Mouse (Mus musculus) limb, embryonic 12.5 days (tissue): ENCODE measurements around the gene Dph3. TPM values are rescaled to one million over a fixed set of nuclear protein-coding genes. Genes with fewer than 3 reads are reported as not detected.

Source experiments
- ATAC-seq: fragments of 200-750 bp; cut with Nextera tagmentation; 2 replicates; pipeline ENCODE4 v1.8.0; 2017; ENCODE audit warnings: low read depth, moderate TSS enrichment; ENCODE audit not compliant: insufficient number of reproducible peaks, insufficient read depth, low FRiP score, low TSS enrichment
- H3K27ac ChIP-seq: fragments of 300-500 bp; sonication (generic); 2 replicates; pipeline ENCODE4 v1.5.1; 2016; ENCODE audit warnings: mild to moderate bottlenecking, moderate library complexity
- H3K27me3 ChIP-seq: fragments of 300-500 bp; sonication (generic); 2 replicates; pipeline ENCODE4 v1.6.1; 2016; ENCODE audit warnings: mild to moderate bottlenecking, moderate library complexity
- H3K36me3 ChIP-seq: fragments of 300-500 bp; sonication (generic); 2 replicates; pipeline ENCODE4 v1.6.1; 2016; ENCODE audit warnings: mild to moderate bottlenecking, moderate library complexity
- H3K4me1 ChIP-seq: fragments of 300-500 bp; sonication (generic); replicated peaks from 2 replicates; pipeline ENCODE4 v1.6.1; 2016
- H3K4me2 ChIP-seq: fragments of 300-500 bp; sonication (generic); 2 replicates; pipeline ENCODE4 v1.6.1; 2016; ENCODE audit warnings: mild to moderate bottlenecking, moderate library complexity
- H3K4me3 ChIP-seq: fragments of 300-500 bp; sonication (generic); replicated peaks from 2 replicates; pipeline ENCODE4 v1.5.1; 2016; ENCODE audit warnings: mild to moderate bottlenecking
- H3K9ac ChIP-seq: fragments of 300-500 bp; sonication (generic); replicated peaks from 2 replicates; pipeline ENCODE4 v1.6.1; 2016; ENCODE audit warnings: mild to moderate bottlenecking, moderate library complexity
- H3K9me3 ChIP-seq: fragments of 300-500 bp; sonication (generic); 2 replicates; pipeline ENCODE4 v1.6.1; 2016; ENCODE audit warnings: mild to moderate bottlenecking, moderate library complexity
- WGBS: fragments of 180-500 bp; shearing (Covaris S2); methylation state at CpG from one replicate; pipeline ENCODE4 v1.1.7; 2016; 5-methylcytosine and 5-hydroxymethylcytosine counted together
- polyA plus RNA-seq: library from polyadenylated mRNA; unstranded; fragments of >200 nt; fragmentation: Nextera tagmentation; extraction: Ambion mirVana; gene quantifications from 2 replicates; pipeline ENCODE4 v1.2.1, GENCODE M21; 2016

Gene Dph3
- polyA plus RNA-seq, 1 experiment from 2014 or later, result 78.6 TPM

DNA sequence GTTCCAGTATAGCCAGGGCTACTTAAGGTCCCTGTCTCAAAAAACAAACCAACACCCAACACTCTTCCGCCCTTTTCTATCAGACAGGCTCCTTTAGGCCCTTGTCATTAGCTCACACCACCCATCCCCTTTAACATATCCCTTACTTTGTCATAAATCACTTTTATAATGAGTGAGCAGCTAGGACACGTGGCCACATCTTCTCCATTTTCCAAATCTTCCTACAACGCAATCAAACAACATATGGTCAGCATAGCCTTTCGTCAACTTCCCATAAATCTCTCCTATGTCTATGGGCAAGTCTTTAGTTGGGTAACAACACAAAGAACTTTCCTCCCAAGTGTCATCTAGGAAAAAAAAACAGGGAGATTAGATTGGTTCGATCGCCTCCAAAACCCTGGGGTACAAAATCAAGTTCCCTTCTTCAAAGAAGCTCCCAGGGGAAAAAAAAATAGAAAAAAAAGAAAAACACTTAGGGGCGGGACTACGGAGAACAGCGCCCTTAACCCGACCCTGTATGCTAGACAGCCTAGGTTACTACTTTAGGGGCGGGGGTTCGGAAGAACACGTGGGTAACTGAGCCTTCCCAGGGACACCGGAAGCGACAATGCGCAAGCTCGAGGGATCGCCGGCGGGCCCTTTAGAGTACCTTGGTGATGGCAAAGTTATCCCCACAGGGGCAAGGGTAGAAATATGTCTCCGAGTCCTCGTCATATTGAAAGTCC lies 606 bp downstream of the Dph3 start, which contains the start of gene Oxnad1:
Gene Oxnad1, plus strand, starts transcription at position 614 of the 725 bp plus-strand sequence.
- H3K27ac ChIP-seq, result peak within 1 kb of the TSS; percentile 79
- H3K9ac ChIP-seq, result peak within 1 kb of the TSS; percentile 57
- H3K27me3 ChIP-seq, result no peaks in the 10 kb centered on the region
- H3K36me3 ChIP-seq, result peaks cover 28% of the 10 kb centered on the region
- 2% methylated on average over 22 of the region's 22 CpGs for WGBS
- peak; percentile 97 for ATAC-seq
- peaks cover 11% of the 10 kb centered on the region; the same call in 1 of the 2 replicates for H3K4me1 ChIP-seq
- H3K4me2 ChIP-seq, result peak within 1 kb of the TSS; percentile 64
- H3K4me3 ChIP-seq, result peak within 1 kb of the TSS; percentile 63
- no peaks in the 10 kb centered on the region for H3K9me3 ChIP-seq

DNA sequence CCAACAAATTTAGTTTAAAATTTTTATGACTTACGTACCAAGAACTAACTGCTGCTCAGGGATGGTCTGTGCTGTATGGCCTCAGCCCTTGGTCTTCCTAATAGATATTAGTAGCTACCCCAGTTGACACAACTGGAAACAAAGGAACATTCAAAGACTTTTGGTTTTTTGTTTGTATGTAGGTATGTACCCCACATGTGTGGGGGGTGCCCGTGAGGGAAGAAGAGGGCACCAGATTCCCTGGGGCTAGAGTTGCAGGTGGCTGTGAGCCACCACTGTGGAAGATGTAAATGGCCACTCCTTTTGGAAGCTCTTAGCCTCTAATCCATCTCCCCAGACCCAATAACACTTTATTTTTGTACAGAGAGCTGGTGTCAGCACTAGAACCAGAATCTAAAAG lies 2.1 kb downstream of the Dph3 start:
- Histone ChIP-seq H3K4me2 (no peak overlapping the region), H3K36me3 (peaks cover 28% of the 10 kb centered on the region), H3K4me3 (no peak overlapping the region), H3K27ac (no peak overlapping the region), H3K27me3 (no peaks in the 10 kb centered on the region), H3K4me1 (peaks cover 11% of the 10 kb centered on the region; the same call in 1 of the 2 replicates), H3K9me3 (no peaks in the 10 kb centered on the region), H3K9ac (no peak overlapping the region)
- no peak for ATAC-seq
- 93% methylated on average over 2 of the region's 2 CpGs for WGBS

DNA sequence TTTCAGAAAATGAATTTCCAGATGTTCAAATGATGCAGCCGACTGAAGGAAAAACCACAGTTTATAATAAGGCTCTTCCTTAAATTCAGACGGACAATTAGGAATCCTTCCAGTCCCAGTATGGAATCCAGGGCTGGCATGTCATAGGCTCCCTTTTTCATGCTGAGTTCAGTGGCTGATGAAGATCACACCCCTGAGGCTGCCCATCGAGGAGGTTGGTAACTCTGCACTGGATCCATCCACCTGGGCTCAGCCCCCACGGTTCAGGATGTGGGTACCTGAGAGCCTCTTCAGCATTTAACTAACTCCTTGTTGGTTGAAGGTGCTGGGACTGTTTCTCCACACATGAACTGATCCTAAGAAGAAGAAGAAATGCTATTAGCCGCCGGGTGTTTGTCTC lies 2.6 kb downstream of the Dph3 start:
- ATAC-seq, result no peak
- peaks cover 28% of the 10 kb centered on the region for H3K36me3 ChIP-seq

DNA sequence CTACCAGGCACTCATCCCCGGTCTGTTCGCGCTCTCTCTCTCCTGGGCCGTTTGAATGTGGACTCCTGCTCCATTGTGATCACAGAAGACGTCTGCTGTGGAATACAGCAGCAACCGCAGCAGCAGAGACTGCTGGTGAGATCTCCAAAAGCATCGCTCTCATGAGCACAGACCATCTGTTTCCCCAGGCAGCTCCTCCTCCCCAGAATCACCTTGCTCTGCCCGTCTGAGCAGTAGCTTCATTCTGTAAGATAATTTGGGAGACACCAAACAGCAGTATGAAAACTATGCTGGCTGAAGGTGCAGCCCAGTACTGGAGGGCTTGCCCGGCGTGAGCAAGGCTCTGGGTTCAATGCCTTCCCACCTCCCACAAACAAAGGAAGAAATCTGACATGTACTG lies 4.5 kb downstream of the Dph3 start:
- H3K36me3 ChIP-seq, result peaks cover 28% of the 10 kb centered on the region
- H3K9ac ChIP-seq, result no peak overlapping the region
- H3K27me3 ChIP-seq, result no peaks in the 10 kb centered on the region
- 84% methylated on average over 10 of the region's 10 CpGs for WGBS
- no peak overlapping the region for H3K27ac ChIP-seq
- no peak overlapping the region for H3K4me2 ChIP-seq
- H3K9me3 ChIP-seq, result no peaks in the 10 kb centered on the region
- ATAC-seq, result no peak
- 0 out of 2 replicates have a peak, but pooled peaks cover 6% of the 10 kb centered on the region for H3K4me1 ChIP-seq
- no peak overlapping the region for H3K4me3 ChIP-seq

More for the DNA sequence above, 2.6 kb downstream of the Dph3 start:
- WGBS, result 94% methylated on average over 6 of the region's 6 CpGs
- Histone ChIP-seq H3K4me1 (peaks cover 11% of the 10 kb centered on the region; the same call in 1 of the 2 replicates), H3K9ac (no peak overlapping the region), H3K27ac (no peak overlapping the region), H3K4me2 (no peak overlapping the region), H3K27me3 (no peaks in the 10 kb centered on the region), H3K9me3 (no peaks in the 10 kb centered on the region), H3K4me3 (no peak overlapping the region)

DNA sequence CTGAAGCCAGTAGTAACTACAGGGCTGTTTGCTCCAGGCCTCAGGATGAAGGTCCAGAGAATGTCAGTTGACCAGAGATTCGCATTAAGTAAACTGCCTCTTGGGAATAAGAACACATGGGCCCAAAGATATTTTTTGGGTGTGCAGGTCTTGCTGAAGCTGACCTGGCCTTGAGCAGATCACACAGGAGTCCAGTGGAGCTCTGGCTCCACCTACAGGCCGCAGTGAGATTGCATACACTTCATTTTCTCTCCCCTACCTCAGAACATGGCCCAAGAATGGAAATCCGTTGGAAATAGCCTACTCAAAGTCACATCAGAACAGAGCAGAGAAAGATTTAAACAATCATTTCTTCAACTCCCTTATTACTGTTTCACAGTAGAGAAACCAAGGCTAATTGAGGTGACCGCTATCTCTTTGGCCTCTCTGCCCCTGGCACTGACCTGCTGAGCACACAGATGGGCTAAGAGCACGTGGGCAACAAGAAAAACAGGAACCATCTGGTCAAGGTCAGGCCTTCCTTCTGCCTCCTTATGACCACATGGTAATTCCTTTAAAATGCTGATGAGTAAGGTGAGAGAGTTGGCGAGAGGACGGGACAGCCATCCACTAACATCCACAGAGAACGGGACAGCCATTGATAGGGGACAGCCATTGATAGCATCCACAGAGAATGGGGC lies 8.5 kb downstream of the Dph3 start:
- ATAC-seq, result no peak
- 50% methylated on average over 8 of the region's 8 CpGs for WGBS

DNA sequence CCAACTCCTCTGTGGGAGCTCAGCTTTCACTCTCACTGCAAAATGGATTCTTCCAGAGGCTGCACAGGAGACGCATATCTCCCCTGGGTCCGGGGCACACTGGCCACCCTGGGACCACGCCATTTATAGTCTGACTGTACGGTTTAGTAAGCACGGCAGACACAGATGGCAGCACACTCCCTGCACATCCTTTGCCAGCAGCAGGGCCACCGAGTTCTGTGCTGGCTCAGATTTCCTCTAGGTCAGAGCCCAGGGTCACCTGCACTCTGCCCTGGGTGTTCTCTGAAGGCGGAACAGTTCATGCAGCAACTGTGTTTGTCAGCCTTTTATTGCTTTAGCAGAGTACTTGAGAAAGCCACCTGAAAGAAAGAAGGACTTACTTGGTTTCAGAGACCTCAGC lies 11.6 kb downstream of the Dph3 start:
- H3K9ac ChIP-seq, result no peak overlapping the region; the same call in 1 of the 2 replicates
- no peaks in the 10 kb centered on the region for H3K36me3 ChIP-seq
- no peak overlapping the region for H3K4me2 ChIP-seq
- 53% methylated on average over 7 of the region's 7 CpGs for WGBS
- ATAC-seq, result no peak
- 0 out of 2 replicates have a peak overlapping the region, but pooled peaks have one; percentile 12 for H3K27ac ChIP-seq
- H3K4me3 ChIP-seq, result no peak overlapping the region
- no peaks in the 10 kb centered on the region for H3K9me3 ChIP-seq
- H3K27me3 ChIP-seq, result no peaks in the 10 kb centered on the region
- peaks cover 7% of the 10 kb centered on the region for H3K4me1 ChIP-seq

More for the DNA sequence above, 8.5 kb downstream of the Dph3 start:
- H3K36me3 ChIP-seq, result peaks cover 17% of the 10 kb centered on the region
- peaks cover 7% of the 10 kb centered on the region for H3K4me1 ChIP-seq
- H3K9me3 ChIP-seq, result no peaks in the 10 kb centered on the region
- no peak overlapping the region for H3K9ac ChIP-seq
- no peak overlapping the region for H3K4me2 ChIP-seq
- no peaks in the 10 kb centered on the region for H3K27me3 ChIP-seq
- H3K4me3 ChIP-seq, result no peak overlapping the region
- H3K27ac ChIP-seq, result no peak overlapping the region

DNA sequence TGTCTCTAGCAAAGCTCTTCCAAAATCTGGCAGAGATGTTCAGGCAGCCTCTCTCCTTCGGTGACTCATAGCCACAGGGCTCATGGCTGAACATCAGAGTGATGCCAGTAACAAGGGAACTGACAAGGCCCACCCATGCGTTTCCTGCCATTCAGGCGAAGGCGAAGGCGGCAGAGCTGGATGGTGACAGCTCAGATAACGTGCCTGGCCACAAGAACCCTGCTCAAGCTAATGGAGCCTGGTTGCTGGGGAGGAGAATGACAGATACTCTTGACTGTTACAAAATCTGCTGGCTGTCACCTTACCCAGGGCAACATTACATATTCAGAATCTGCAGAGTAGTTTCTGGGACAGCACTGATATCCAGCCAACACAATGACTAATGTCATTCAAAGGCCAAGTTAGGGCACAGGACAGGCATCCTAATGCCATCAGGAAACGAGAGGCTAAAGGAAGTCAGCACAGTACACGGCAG lies 12.3 kb downstream of the Dph3 start:
- no peak overlapping the region for H3K27ac ChIP-seq
- H3K27me3 ChIP-seq, result no peaks in the 10 kb centered on the region; the same call in 1 of the 2 replicates
- 66% methylated on average over 8 of the region's 8 CpGs for WGBS
- no peak overlapping the region for H3K4me2 ChIP-seq
- peaks cover 7% of the 10 kb centered on the region for H3K4me1 ChIP-seq
- H3K9me3 ChIP-seq, result no peaks in the 10 kb centered on the region
- ATAC-seq, result no peak
- no peaks in the 10 kb centered on the region for H3K36me3 ChIP-seq
- no peak overlapping the region for H3K4me3 ChIP-seq
- H3K9ac ChIP-seq, result no peak overlapping the region

DNA sequence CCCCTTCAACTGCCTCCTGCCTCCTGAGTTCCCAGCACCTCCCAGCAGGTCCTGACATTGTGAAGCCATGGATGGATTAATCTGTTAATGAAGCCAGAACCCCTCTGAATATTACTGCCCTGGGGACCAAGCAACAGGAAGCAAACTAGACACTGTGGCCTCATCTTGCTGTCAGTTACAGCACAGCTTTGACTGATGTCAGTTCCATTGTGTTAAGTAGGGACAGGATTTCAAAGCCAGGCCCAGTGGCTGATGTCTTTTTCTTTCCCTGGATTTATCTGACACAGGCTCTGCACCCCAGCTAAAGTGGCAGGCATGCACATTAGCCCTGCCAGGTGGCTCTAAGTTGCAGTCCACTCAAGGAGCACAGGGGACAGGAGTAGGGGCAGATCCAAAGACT lies 12.7 kb downstream of the Dph3 start:
- H3K9me3 ChIP-seq, result no peaks in the 10 kb centered on the region
- no peak overlapping the region for H3K9ac ChIP-seq
- no peak overlapping the region for H3K4me3 ChIP-seq
- no peak overlapping the region for H3K27ac ChIP-seq
- H3K4me1 ChIP-seq, result peaks cover 7% of the 10 kb centered on the region
- H3K27me3 ChIP-seq, result no peaks in the 10 kb centered on the region; the same call in 1 of the 2 replicates
- ATAC-seq, result no peak
- H3K36me3 ChIP-seq, result no peaks in the 10 kb centered on the region
- no peak overlapping the region for H3K4me2 ChIP-seq

DNA sequence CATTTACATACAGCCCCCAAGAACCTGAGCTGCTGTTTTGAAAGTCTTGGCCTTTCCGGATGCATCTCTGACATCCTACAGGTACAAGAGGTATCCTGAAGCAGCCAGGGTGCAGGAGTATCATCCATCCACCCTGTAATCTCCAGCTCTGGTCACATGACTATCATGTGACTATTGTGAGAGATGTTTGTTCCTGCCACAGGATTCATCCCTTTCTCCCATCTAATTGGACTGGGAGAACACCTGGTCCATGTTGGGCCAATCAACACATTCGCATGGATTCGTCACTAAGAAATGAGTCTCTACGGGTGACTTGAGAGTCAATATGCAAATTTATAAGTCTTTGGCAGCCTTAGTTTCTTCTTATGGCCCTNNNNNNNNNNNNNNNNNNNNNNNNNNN lies 24.1 kb downstream of the Dph3 start:
- Histone ChIP-seq H3K27me3 (no peaks in the 10 kb centered on the region), H3K4me3 (no peak overlapping the region), H3K27ac (no peak overlapping the region), H3K4me1 (no peaks in the 10 kb centered on the region), H3K4me2 (no peak overlapping the region), H3K36me3 (no peaks in the 10 kb centered on the region), H3K9ac (no peak overlapping the region), H3K9me3 (peaks cover 14% of the 10 kb centered on the region; the same call in 1 of the 2 replicates)
- WGBS, result 84% methylated on average over 4 of the region's 4 CpGs
- no peak for ATAC-seq

DNA sequence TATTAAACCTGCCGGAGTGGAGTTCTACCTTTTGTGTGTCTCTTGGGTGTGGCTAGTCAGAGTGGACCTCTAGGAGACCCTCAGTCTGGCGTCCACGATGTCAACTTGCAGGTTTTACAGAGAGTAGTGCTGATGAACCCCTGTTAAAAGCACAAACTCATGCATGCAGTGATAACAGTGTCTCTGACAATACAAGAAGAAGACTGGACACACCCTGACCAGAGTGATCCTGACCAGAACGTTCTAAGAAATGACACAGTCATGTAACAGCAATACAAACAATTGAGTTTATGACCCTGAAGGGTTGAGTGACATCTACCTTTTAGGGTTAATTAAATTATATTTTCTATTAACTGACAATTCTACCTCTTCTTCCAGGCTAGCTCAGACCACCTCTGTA lies 27.9 kb downstream of the Dph3 start:
- H3K36me3 ChIP-seq, result no peaks in the 10 kb centered on the region
- no peak overlapping the region for H3K4me3 ChIP-seq
- no peaks in the 10 kb centered on the region for H3K4me1 ChIP-seq
- 92% methylated on average over 4 of the region's 4 CpGs for WGBS
- no peaks in the 10 kb centered on the region for H3K9me3 ChIP-seq
- H3K27ac ChIP-seq, result no peak overlapping the region
- no peak overlapping the region for H3K4me2 ChIP-seq
- H3K27me3 ChIP-seq, result no peaks in the 10 kb centered on the region
- H3K9ac ChIP-seq, result no peak overlapping the region
- no peak for ATAC-seq

DNA sequence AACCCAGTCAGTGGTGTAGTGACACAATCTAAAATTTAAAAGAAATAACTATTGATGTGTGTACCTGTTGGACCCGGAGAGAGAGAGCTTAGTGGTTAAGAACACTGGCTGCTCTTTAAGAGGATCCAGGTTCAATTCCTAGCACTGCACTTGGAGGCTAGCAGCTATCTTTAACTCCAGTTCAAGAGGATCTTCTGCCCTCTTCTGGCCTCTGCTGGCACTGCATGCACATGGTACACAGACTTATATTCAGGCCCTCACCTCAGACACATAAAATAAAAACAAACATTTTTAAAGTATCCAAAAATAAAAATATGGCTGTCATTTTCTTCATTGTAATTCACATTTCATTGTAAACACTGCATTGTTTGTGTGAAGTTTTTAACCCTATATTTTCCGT lies 28.9 kb downstream of the Dph3 start:
- Histone ChIP-seq H3K9ac (no peak overlapping the region), H3K4me2 (no peak overlapping the region), H3K9me3 (no peaks in the 10 kb centered on the region), H3K36me3 (no peaks in the 10 kb centered on the region), H3K4me1 (no peaks in the 10 kb centered on the region), H3K27ac (no peak overlapping the region), H3K4me3 (no peak overlapping the region), H3K27me3 (no peaks in the 10 kb centered on the region)
- 93% methylated on average over 2 of the region's 2 CpGs for WGBS
- ATAC-seq, result no peak
